ENCODE assay signal across 8 mouse cellular contexts in genomic region chr4:104665553-104665952, GRCm38 (mm10).
DNase-seq lines count a peak whose midpoint lies in the region; ATAC-seq and TF ChIP-seq lines count a peak whose summit lies in the region.

No protein-coding gene starts in this region.

- no peaks in the 10 kb centered on the region for H3K9me3 ChIP-seq in intestine, embryonic 14.5 days (ENCODE audit: control insufficient read depth, low read length)
- no peaks in the 10 kb centered on the region for H3K9me3 ChIP-seq in intestine, embryonic 15.5 days
- peaks cover 27% of the 10 kb centered on the region for H3K9me3 ChIP-seq in CH12.LX (replicated peaks; ENCODE audit: low read length)
- H3K9me3 ChIP-seq in forebrain, embryonic 13.5 days (replicated peaks): no peaks in the 10 kb centered on the region

- H3K27ac ChIP-seq in intestine, embryonic 14.5 days (ENCODE audit: low read depth): no peak overlapping the region
- no peak overlapping the region for H3K27ac ChIP-seq in intestine, embryonic 15.5 days
- H3K27ac ChIP-seq in CH12.LX (ENCODE audit: insufficient read depth, low read depth): no peak overlapping the region
- no peak overlapping the region for H3K27ac ChIP-seq in forebrain, embryonic 13.5 days

- TF ChIP-seq RAD21 in CH12.LX (IDR thresholded peaks at IDR 0.05; ENCODE audit: low read depth, low read length): peak; percentile 24

- ATAC-seq in intestine, embryonic 14.5 days (replicated peaks; ENCODE audit: low FRiP score, low TSS enrichment, low read depth): no peak
- ATAC-seq in intestine, embryonic 15.5 days: no peak
- ATAC-seq in forebrain, embryonic 13.5 days: 0 out of 2 replicates have a peak, but pooled peaks have one; percentile 28
- no peak for ATAC-seq in activated CD4-positive, CD25-positive, alpha-beta regulatory T cell, adult 4 months

- no peak for TF ChIP-seq EP300 in CH12.LX (IDR thresholded peaks at IDR 0.05; ENCODE audit: low read length)

- dilution Hi-C loops in CH12.LX (cut with MboI; ENCODE audit: extremely low pct_ligation_motif_present, extremely low pct_unique_long_range_greater_than_20kb, low sequenced_read_pairs): no loop called here

- no peaks in the 10 kb centered on the region for H3K27me3 ChIP-seq in intestine, embryonic 14.5 days (replicated peaks; ENCODE audit: control insufficient read depth, insufficient read depth, low read length)
- H3K27me3 ChIP-seq in intestine, embryonic 15.5 days (replicated peaks): no peaks in the 10 kb centered on the region
- H3K27me3 ChIP-seq in CH12.LX (replicated peaks): no peaks in the 10 kb centered on the region
- H3K27me3 ChIP-seq in forebrain, embryonic 13.5 days: no peaks in the 10 kb centered on the region

- no peak for TF ChIP-seq POLR2A in CH12.LX (IDR thresholded peaks at IDR 0.05; ENCODE audit: low read depth, low read length)

- no peak overlapping the region for H3K4me2 ChIP-seq in intestine, embryonic 14.5 days (ENCODE audit: low read length)
- no peak overlapping the region for H3K4me2 ChIP-seq in intestine, embryonic 15.5 days (replicated peaks)
- no peak overlapping the region for H3K4me2 ChIP-seq in CH12.LX (ENCODE audit: insufficient read depth, low read depth, poor library complexity, severe bottlenecking)
- H3K4me2 ChIP-seq in forebrain, embryonic 13.5 days: no peak overlapping the region

- H3K9ac ChIP-seq in intestine, embryonic 14.5 days (ENCODE audit: low read length): no peak overlapping the region
- no peak overlapping the region for H3K9ac ChIP-seq in intestine, embryonic 15.5 days
- no peak overlapping the region for H3K9ac ChIP-seq in CH12.LX (ENCODE audit: insufficient read depth, low read depth)
- no peak overlapping the region for H3K9ac ChIP-seq in forebrain, embryonic 13.5 days

- no peak overlapping the region for H3K4me3 ChIP-seq in intestine, embryonic 14.5 days (ENCODE audit: low read depth, low read length)
- H3K4me3 ChIP-seq in intestine, embryonic 15.5 days (replicated peaks): no peak overlapping the region
- H3K4me3 ChIP-seq in CH12.LX (replicated peaks in 1 of 3; ENCODE audit: low read depth in 2 of 3, low read length in 2 of 3, poor library complexity in 1 of 3): no peak overlapping the region
- H3K4me3 ChIP-seq in forebrain, embryonic 13.5 days: no peak overlapping the region

- no peaks in the 10 kb centered on the region for H3K4me1 ChIP-seq in intestine, embryonic 14.5 days (replicated peaks; ENCODE audit: control insufficient read depth, insufficient read depth, low read length)
- no peaks in the 10 kb centered on the region for H3K4me1 ChIP-seq in intestine, embryonic 15.5 days (replicated peaks)
- no peaks in the 10 kb centered on the region for H3K4me1 ChIP-seq in CH12.LX (ENCODE audit: control insufficient read depth in 1 of 2, insufficient read depth in 2 of 2)
- peaks cover 29% of the 10 kb centered on the region for H3K4me1 ChIP-seq in forebrain, embryonic 13.5 days

- peak; percentile 26 to 41; a peak in 2 of 4 replicates for TF ChIP-seq CTCF in CH12.LX (conservative IDR thresholded peaks at IDR 0.05 in 1 of 2, IDR thresholded peaks at IDR 0.05 in 1 of 2; ENCODE audit: low read depth in 2 of 2, low read length in 2 of 2)

- peak; percentile 63 for DNase-seq in intestine, embryonic 14.5 days (ENCODE audit: low spot score)
- DNase-seq in CH12.LX (ENCODE audit: extremely low read depth): peak; percentile 66
- DNase-seq in adrenal gland, postnatal 10 days: peak; percentile 82
- DNase-seq in large intestine, adult 2 months (ENCODE audit: low read depth, low spot score): peak; percentile 7
- peak; percentile 46 for DNase-seq in ovary, postnatal 14 days (ENCODE audit: low spot score)

- H3K36me3 ChIP-seq in intestine, embryonic 14.5 days (ENCODE audit: control insufficient read depth, insufficient read depth, low read length): no peaks in the 10 kb centered on the region
- no peaks in the 10 kb centered on the region for H3K36me3 ChIP-seq in intestine, embryonic 15.5 days
- no peaks in the 10 kb centered on the region for H3K36me3 ChIP-seq in CH12.LX (replicated peaks in 1 of 2; ENCODE audit: control insufficient read depth in 1 of 2, insufficient read depth in 1 of 2, low read length in 1 of 2)
- no peaks in the 10 kb centered on the region for H3K36me3 ChIP-seq in forebrain, embryonic 13.5 days (ENCODE audit: poor library complexity, severe bottlenecking)

- in situ Hi-C loops in CH12.LX (cut with MboI; ENCODE audit: low pct_ligation_motif_present, low pct_unique_long_range_greater_than_20kb, low sequenced_read_pairs): no loop called here

- no peaks in the 10 kb centered on the region for H3K79me2 ChIP-seq in CH12.LX (replicated peaks; ENCODE audit: control insufficient read depth, extremely low read depth, insufficient read depth, poor library complexity, severe bottlenecking)

TF ChIP-seq in CH12.LX, 34 proteins besides CTCF, POLR2A, EP300 and RAD21:
- TF ChIP-seq MAZ (IDR thresholded peaks at IDR 0.05; ENCODE audit: low read depth, low read length) (no peak), SMC3 (IDR thresholded peaks at IDR 0.05; ENCODE audit: low read depth, low read length) (peak; percentile 33), RCOR1 (conservative IDR thresholded peaks at IDR 0.05; ENCODE audit: low read depth, low read length) (no peak), CHD1 (IDR thresholded peaks at IDR 0.05; ENCODE audit: low read depth, low read length) (no peak)
TF ChIP-seq in CH12.LX: peak in this region for 1.

Comparison
In these comparisons a context has a peak if more than half of its experiments do, and no peak if none do; other contexts are left out.
1. DNase-seq: peak in every context shown above with its lines; median percentile 82 in adrenal gland, postnatal 10 days; 66 in CH12.LX; 63 in intestine, embryonic 14.5 days; 46 in ovary, postnatal 14 days; 7 in large intestine, adult 2 months.